Mouse (Mus musculus): ENCODE data around the gene Nfia.

Gene Nfia

DNA sequence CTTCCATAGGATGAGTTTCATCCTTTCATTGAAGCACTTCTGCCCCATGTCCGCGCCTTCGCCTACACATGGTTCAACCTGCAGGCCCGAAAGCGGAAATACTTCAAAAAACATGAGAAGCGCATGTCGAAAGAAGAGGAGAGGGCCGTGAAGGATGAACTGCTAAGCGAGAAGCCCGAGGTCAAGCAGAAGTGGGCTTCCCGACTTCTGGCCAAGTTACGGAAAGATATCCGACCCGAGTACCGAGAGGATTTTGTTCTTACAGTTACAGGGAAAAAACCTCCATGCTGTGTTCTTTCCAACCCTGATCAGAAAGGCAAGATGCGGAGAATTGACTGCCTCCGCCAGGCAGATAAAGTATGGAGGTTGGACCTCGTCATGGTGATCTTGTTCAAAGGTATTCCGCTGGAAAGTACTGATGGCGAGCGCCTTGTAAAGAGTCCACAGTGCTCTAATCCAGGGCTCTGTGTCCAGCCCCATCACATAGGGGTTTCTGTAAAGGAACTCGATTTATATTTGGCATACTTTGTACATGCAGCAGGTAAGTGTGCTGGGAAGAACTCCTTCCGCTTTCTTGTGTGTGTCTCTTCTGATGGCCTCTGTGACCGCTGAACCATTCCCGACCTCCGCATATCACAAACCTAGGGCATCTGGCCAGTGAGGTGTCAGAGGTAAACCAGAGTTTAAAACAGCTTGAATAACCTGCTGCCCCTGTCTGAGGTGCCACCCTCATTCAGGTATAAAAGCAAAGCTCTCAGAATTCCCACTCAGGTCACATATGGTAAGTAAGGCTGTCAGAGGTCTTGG is 10.7 kb downstream of the Nfia start:
- DNase-seq (ENCODE audit: low spot score): no peak

DNA sequence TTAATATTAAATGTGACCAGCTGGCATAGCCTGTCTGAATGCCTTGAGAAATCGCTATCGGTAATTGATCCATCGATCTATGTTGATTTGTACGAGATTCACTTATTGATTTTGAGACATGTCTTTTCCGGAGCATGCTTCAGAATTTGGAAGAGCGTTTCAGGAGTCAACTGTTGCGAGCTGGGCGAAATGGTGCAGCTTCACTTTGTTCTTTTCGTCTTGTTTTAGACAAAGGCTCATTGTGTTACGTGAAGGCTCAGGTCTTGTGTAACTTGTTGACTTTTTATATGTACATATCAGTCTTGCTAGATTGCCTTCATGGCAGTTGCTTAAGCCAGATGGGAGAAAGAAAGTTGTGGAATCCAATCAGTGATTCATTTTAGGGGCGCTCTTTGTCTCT is 11.7 kb downstream of the Nfia start:
- no peak for DNase-seq (ENCODE audit: low spot score)

DNA sequence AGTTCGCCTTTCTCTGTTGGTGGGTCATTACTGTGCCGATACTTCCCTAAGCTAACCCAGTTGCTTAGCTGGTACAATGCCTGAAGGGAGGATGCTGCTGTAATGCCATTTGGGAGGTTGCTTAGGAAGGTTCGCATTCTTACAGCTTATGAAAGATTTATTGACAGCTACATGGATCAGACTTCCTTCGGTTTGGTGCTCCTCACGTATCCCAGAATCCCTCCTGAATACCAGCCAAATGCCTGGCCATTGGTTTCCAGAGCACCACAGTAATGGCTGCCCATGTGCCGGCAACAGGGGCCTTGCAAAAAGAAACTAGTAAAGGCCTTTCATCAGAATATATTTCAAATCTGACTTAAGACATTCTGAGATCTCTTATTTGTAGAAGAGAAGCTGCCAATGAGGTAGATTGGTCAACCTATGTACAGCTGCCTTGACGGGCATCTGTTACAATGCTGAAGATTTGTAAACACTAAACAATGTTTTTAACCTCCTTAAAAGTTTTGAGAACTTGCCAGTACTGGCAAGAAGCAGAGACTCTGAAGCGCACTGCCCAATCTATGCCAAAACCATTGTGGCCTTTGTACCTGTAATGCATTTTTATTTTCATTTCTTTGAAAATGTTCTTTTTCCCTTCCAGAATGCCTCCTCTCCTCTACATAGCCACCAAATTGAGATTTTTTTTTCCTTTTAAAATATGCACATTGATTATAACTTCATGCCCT is 13.2 kb downstream of the Nfia start:
- DNase-seq (ENCODE audit: low spot score): no peak

DNA sequence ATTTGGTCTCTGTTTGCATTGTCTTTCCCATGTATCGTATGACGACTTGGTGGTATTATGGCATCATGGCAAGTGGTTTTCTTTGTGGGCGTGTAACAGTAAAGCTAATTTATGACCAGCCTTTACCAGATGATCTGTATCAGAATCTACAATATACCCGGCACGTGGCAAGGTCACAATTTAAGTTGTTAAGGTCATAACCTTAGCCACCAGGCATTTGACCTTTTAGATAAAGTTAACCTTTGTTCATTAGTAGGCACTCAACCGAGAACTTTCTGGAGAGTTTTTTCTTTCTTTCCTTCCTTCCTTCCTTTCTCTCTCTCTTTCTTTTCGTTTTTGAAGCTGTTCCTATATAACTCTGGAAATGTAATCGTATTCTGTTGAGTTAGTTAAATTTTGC is 14.0 kb downstream of the Nfia start:
- peak; percentile 19 for DNase-seq (ENCODE audit: low spot score)

DNA sequence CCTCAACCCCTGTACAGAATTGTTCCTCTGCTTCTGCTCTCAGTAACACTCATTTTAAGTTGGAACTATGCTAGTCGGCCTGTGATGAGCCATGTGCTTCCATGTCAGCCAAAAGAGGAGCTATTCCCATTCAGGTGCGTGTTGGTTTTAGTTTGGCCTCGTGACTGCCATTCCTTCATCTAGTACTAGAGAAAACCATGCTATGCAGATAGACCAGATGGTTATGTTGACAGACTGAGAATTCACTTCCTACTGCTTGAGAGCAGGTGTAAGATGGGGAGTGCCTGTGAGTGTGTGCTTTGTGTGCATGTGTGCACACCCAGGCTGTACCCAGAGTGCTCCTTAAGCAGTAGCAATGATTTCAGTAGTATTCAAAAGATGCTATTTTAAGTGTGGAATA is 15.0 kb downstream of the Nfia start:
- DNase-seq (ENCODE audit: low spot score): no peak

DNA sequence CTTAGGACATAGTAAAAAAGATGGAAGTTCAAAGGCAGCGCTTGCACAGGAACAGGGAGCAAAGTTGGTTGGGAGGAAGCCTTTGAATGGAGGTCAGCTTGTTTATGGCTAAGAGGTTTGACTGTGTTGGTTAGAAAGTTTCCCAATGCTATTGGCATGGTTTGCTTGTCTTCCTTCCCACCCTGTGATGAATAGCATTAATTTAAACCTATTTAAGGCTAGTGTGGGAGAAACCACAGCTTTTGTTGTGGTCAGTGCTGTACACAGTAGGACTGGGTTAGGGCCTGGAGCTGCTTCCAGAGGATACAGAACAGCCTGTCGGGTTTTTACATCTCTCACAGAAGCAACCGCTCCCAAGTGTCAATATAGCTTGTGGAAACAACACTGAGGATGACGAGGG is 16.0 kb downstream of the Nfia start:
- DNase-seq (ENCODE audit: low spot score): no peak

DNA sequence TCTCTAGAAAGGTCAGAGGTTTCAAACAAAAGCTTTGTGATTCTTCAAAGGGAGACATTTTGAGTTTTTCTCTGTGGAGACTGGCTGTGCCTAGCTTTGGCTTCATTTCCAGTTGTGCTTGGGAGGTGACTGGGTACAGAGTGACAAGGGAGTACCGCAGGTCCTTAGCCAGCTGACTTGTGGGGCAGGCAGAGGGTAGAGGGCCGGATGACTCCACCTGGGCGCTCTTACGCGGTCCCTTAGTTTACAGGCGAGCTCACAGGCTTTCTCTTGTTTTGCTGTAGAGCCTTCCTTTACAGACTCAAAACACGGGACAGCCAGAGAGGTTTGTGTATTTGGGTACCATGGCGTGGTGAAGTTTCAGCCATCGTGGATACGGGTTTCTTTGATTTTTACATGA is 21.4 kb downstream of the Nfia start:
- DNase-seq (ENCODE audit: low spot score): no peak

DNA sequence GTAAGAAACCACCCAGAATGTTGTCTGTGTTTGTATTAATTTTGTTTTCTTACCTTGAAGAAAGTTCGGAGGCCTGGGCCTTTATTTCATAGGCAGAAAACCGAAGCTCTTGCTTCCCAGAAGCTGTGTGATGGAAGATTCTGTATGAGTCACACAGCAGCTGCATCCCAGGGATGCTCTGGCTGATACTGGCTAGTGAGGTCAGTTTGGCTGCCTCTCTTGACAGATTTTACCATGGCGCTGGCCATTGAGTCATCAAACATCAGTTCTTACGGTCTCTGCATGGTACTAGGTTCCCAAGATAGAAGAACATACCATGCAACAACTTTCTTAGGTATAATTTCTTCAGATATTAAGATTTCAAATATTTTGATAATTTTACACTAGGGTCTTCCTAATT is 22.3 kb downstream of the Nfia start:
- DNase-seq (ENCODE audit: low spot score): no peak

DNA sequence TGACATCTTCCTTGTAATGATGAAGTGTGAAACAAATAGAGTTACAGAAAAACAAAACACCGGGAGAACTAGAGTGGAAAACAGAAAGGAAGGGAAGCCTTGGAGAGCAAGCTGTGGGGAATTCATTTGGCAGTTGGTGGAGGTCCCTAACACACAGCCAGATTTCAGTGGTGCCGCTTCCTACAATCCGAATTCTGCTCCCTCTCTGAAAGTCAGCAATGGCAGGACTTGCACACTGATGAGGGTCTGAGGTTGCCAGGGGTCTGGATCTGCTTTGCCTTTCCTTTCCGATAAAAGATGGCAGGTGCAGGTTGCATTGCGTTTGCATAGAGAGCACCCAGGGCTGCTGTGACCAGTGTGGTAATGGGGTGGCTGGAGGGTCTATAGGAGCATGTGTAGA is 23.4 kb downstream of the Nfia start:
- DNase-seq (ENCODE audit: low spot score): no peak

DNA sequence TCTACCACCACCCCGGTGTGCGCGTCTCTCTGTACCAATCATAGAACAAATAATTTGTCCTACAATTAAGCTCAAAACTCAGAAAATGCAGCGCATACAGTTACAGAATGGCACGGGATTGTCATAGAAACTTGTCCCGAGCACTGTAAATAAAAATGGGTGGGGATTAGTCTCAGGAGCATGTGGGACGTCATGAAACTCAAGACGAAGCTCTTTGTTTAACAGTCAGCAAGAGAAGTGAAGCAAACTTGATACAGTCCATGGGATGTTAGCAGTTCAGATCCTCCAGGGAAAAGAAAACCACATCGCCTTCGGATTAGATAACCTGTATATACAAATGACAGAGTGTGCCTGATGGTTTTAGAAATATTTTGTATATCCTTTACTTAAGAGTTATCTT is 24.0 kb downstream of the Nfia start:
- DNase-seq (ENCODE audit: low spot score): no peak

GRCm38 (mm10) chr4:97803791-97804190 is 31.3 kb downstream of the Nfia start:
- no peak for DNase-seq (ENCODE audit: low spot score)

GRCm38 (mm10) chr4:97804638-97805037 is 32.1 kb downstream of the Nfia start:
- no peak for DNase-seq (ENCODE audit: low spot score)

DNA sequence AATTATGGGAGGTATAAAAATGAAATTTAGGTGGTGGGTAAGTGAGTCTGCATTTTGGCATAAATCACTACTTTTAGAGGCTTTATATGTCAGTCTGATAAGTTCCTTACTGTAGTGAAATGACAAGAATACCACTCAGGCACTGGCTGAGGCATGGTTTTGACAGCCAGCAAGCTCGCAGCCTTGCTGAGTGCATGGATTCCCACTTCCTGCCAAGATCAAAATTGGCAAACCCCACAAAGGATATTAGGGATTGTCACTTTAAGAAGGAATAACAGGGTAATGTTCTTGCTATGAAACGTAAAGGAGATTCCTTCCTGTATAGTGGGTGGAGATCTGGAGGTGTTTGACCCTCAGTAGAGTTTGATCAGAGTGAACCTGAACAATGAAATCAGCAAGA is 32.7 kb downstream of the Nfia start:
- no peak for DNase-seq (ENCODE audit: low spot score)

DNA sequence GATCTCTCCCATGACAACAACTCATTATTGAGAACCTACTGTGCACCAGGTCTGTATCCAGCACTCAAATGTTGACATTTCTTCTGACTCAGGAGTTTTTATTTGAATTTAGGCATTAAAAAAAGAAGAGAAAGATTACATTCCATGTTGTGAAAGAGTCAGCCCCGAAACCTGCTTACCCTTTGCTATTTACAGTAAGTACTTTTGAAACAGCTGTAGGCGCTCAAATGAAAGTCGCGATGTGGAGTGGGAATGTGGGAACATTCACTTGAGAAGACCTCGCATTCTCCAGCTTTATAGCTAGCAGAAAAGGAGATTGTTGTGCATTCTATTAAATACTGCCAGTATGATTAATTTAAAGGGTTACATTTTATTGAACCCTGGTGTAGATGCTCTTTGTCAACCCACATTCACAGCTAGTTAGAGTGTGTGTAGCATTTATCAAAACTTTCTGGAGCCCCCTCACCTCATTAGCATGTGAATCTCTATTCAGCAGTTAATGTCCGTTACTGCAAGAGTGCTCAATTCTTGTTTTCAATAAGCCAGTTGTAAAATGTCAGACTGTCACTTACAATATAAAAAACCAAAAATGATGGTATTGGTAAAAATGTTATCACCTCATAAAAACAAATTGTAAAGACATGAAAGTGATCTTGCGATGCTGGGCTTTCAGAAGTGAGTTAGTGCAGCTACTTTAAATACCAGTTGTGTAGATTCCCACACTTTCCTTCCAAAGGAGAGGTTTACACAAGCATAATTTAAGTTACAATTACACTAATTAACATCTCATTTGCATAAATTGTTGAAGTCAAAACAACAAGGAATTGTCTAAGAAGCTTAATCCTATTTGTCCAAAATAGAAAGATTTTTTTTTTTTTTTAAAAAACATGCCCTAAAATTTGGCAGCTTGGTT is 33.6 kb downstream of the Nfia start:
- no peak for DNase-seq (ENCODE audit: low spot score)

DNA sequence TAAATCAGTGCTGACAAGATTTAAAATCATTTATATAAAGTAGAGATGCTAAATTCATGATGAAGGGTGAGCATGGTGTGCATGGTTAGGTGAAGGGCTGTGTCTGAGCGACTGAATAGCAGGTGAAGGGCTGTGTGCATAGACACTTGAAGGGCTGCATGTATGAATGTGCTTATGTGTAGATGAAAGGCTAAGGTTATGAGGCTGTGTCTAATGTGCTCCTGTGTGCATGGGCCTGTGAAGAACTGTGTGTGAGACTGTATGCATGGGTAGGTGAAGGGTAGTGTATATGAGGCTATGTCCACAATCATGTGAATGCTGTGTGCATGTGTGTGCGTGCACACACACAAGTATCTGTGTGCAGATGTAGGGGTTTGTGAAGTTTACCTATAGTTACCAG is 34.4 kb downstream of the Nfia start:
- DNase-seq (ENCODE audit: low spot score): no peak

GRCm38 (mm10) chr4:97808885-97809284 is 36.4 kb downstream of the Nfia start:
- no peak for DNase-seq (ENCODE audit: low spot score)

DNA sequence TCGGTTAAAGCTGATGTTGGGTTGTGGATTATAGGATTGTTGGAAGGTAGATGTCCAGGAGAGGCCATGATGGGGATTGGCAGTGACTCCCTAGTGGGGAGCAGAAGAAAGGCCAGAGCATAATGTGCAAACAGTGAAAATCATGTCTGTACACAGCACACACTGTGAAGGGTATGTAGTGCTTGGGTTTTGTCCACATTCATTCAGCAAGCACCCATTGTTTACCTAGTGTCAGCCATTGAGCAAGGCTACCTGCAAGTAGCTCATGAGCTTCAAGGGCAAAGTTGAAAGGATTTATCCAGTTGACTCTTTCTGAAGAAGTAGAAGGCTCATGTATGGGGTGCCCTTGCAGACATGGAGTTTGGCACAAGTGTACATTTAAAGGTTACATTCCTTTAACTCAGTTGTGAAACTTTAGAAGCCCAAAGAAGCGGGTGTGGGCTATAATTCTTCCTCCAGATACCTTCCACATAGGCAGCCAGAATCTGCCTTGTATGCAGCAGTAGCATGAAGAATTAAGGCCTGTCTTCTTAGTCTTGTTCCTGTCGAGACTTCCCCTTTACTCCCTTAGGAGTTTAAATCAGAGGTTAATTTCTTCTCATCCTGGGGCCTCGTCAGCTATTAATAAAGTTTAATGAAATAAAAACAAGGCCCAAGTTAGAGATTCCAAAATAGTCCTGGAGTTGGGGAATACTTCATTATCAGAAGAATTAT is 37.2 kb downstream of the Nfia start:
- no peak for DNase-seq (ENCODE audit: low spot score)

DNA sequence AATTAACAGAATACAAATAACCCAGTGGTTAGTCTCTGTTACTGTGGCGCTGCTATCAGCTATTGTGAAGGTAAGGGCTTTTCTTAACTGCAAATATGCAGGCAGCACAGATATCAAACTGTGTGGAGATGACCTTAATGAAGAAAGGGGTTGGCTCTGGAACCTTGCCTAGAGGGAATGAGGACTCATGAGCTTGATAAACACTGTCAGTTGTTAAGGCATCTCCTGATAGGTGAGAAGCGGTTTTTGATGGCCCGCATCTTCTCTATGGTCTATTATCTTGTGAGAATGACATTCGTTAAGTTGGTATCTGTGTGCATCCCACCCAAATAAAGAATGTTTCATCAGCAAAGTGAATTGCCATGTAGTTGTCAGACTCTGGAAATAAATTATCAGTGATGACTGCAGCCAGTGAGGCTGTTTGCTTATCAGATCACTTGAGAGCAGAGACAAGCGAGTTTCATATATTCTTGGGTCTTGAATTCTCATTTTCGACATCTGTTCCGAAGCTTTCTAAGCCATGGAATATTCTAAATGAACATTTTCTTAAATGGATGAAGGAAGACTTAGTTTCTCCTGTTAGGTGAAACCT is 37.9 kb downstream of the Nfia start:
- DNase-seq (ENCODE audit: low spot score): no peak

- DNase-seq (ENCODE audit: low spot score): no peak
Observed at GRCm38 (mm10) chr4:97813035-97813434, 40.5 kb downstream of the Nfia start.

DNA sequence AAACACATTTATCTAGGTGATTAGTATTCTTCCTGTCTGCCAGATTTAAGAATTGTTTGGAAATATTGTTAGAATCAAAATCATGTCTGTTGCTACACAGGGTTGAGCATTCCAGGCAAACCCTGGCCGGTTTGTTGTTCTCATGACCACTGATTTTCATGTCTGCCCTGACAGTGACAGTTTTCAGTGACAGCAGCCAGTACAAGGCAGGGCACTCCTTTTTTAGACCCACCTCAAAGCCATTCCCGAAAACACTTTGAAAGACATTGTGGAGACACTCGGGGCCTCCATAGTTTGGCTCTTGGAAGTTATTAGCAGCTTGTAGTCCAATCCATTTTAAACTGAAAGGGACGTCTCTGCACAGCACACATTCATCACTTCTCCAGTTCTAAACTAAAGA is 41.5 kb downstream of the Nfia start:
- DNase-seq (ENCODE audit: low spot score): no peak

GRCm38 (mm10) chr4:97814515-97814914 is 42.0 kb downstream of the Nfia start:
- DNase-seq (ENCODE audit: low spot score): peak; percentile 20

DNA sequence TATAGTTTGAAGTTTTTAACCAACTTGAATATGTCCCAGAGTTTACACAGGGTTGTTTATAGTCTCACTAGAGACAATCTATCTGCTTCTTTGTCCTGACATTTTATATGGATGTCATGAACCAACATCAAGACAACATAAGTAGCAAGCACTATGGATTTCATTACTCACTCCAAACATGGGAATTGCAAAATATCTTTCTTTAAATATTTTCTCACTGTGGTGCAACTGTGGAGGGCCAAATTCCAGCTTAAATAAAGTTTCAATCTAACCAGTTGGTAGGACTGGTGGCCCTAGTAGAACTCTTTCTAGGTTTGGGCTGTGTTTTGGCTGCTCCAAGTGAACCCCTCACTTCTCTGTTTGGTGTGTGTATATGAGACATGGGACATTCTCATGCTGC is 43.5 kb downstream of the Nfia start:
- DNase-seq (ENCODE audit: low spot score): no peak
